In the genomic region with DNA sequence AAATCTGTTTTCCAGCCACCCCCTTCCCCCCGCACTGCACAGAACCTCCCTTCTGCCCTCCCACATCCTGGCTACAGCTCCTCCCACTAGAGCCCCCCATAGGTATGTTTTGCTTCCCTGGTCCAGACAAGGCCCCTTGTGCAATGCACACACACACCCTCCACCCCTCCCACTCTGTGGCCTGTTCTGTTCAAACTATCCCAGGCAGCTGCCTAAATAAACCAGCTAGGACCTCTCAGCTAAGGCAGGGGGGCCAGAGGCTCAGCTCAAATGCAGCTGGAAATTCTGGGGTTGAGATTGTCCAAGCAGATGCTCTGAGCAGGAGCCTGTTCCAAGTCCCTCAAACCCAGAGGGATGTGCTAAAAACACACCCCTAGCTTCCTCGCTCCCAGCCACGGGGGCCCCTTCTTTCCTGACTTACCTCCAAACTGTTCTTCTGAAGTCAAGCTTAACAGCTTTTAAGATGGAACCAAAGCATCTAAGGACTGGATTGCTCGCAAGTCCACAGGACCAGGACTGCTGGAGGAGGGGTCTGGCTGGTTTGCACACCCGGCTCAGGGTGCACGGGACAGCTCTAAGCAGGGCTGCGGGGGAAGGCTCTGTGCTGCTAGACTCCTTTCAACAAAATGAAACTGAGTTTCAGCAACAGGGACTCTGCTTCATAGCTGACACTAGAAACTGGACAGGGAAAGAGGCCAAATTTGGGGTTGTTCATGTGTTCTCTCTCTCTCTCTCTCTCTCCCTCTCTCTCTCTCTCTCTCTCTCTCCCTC, we compare ENCODE assay signal across 8 mouse cellular contexts. TPM values are rescaled to one million over a fixed set of nuclear protein-coding genes. Genes with fewer than 3 reads are reported as not detected.
DNase-seq lines count a peak whose midpoint lies in the region; ATAC-seq and TF ChIP-seq lines count a peak whose summit lies in the region.

No protein-coding gene starts in this region.

- H3K36me3 ChIP-seq in forebrain, embryonic 15.5 days: no peaks in the 10 kb centered on the region
- H3K36me3 ChIP-seq in hindbrain, embryonic 10.5 days: no peaks in the 10 kb centered on the region
- no peaks in the 10 kb centered on the region for H3K36me3 ChIP-seq in liver, embryonic 13.5 days
- H3K36me3 ChIP-seq in stomach, embryonic 16.5 days (ENCODE audit: control insufficient read depth, insufficient read depth, low read length): no peaks in the 10 kb centered on the region

- no peak overlapping the region for H3K9ac ChIP-seq in forebrain, embryonic 15.5 days (replicated peaks)
- H3K9ac ChIP-seq in liver, embryonic 13.5 days: no peak overlapping the region
- H3K9ac ChIP-seq in stomach, embryonic 16.5 days (ENCODE audit: low read length): peak overlapping the region; percentile 74

- DNase-seq in lung, adult 2 months: no peak
- no peak for DNase-seq in lung, postnatal 25 days (ENCODE audit: low spot score)
- DNase-seq in hindbrain, embryonic 10.5 days (ENCODE audit: low spot score): peak; percentile 55
- DNase-seq in liver, embryonic 13.5 days: no peak
- DNase-seq in layer of hippocampus, postnatal 10 days (ENCODE audit: low spot score in 2 of 2): no peak
- DNase-seq in adrenal gland, postnatal 36 days: no peak

- peak overlapping the region; percentile 35; the same call in 1 of the 2 replicates for H3K27ac ChIP-seq in forebrain, embryonic 15.5 days (replicated peaks)
- H3K27ac ChIP-seq in hindbrain, embryonic 10.5 days: peak overlapping the region; percentile 83
- H3K27ac ChIP-seq in liver, embryonic 13.5 days: peak overlapping the region; percentile 40; the same call in 1 of the 2 replicates
- peak overlapping the region; percentile 99 for H3K27ac ChIP-seq in stomach, embryonic 16.5 days (ENCODE audit: low read length)

- TF ChIP-seq POLR2A in lung, adult 2 months (IDR thresholded peaks at IDR 0.05; ENCODE audit: borderline replicate concordance, extremely low read depth, low read depth, low read length): no peak

- WGBS in lung, adult 2 months: 36% methylated on average over 7 of the region's 7 CpGs
- 40% methylated on average over 7 of the region's 7 CpGs for WGBS in forebrain, embryonic 15.5 days
- 45% methylated on average over 7 of the region's 7 CpGs for WGBS in hindbrain, embryonic 10.5 days
- WGBS in liver, embryonic 13.5 days (ENCODE audit: insufficient replicate concordance): 46% methylated on average over 7 of the region's 7 CpGs
- WGBS in stomach, embryonic 16.5 days: 11% methylated on average over 7 of the region's 7 CpGs

- TF ChIP-seq CTCF in lung, adult 2 months (IDR thresholded peaks at IDR 0.05; ENCODE audit: insufficient read depth, low read length): no peak

- H3K9me3 ChIP-seq in forebrain, embryonic 15.5 days: no peaks in the 10 kb centered on the region
- H3K9me3 ChIP-seq in hindbrain, embryonic 10.5 days: no peaks in the 10 kb centered on the region
- no peaks in the 10 kb centered on the region for H3K9me3 ChIP-seq in liver, embryonic 13.5 days (replicated peaks)
- H3K9me3 ChIP-seq in stomach, embryonic 16.5 days (replicated peaks; ENCODE audit: control insufficient read depth, low read length): no peaks in the 10 kb centered on the region

- H3K27me3 ChIP-seq in forebrain, embryonic 15.5 days: no peaks in the 10 kb centered on the region
- no peaks in the 10 kb centered on the region for H3K27me3 ChIP-seq in hindbrain, embryonic 10.5 days (ENCODE audit: insufficient read depth, poor library complexity, severe bottlenecking)
- no peaks in the 10 kb centered on the region; the same call in 1 of the 2 replicates for H3K27me3 ChIP-seq in liver, embryonic 13.5 days
- no peaks in the 10 kb centered on the region for H3K27me3 ChIP-seq in stomach, embryonic 16.5 days (ENCODE audit: control insufficient read depth, insufficient read depth, low read length)

- no peaks in the 10 kb centered on the region for H3K4me1 ChIP-seq in lung, adult 2 months (ENCODE audit: control insufficient read depth, insufficient read depth, low read length)
- peaks cover 23% of the 10 kb centered on the region for H3K4me1 ChIP-seq in forebrain, embryonic 15.5 days
- peaks cover 39% of the 10 kb centered on the region for H3K4me1 ChIP-seq in hindbrain, embryonic 10.5 days (replicated peaks)
- H3K4me1 ChIP-seq in liver, embryonic 13.5 days (replicated peaks): no peaks in the 10 kb centered on the region
- peaks cover 61% of the 10 kb centered on the region for H3K4me1 ChIP-seq in stomach, embryonic 16.5 days (ENCODE audit: control insufficient read depth, insufficient read depth, low read length)

- no peak overlapping the region for H3K4me2 ChIP-seq in forebrain, embryonic 15.5 days (replicated peaks)
- no peak overlapping the region for H3K4me2 ChIP-seq in liver, embryonic 13.5 days
- H3K4me2 ChIP-seq in stomach, embryonic 16.5 days (ENCODE audit: low read depth, low read length): peak overlapping the region; percentile 66

- no peak for ATAC-seq in forebrain, embryonic 15.5 days (replicated peaks)
- no peak for ATAC-seq in liver, embryonic 13.5 days (ENCODE audit: low read depth)
- ATAC-seq in stomach, embryonic 16.5 days (ENCODE audit: insufficient read depth, low FRiP score): peak; percentile 90

- peak overlapping the region; percentile 44 for H3K4me3 ChIP-seq in lung, adult 2 months (replicated peaks; ENCODE audit: extremely low read depth, low read depth, low read length)
- H3K4me3 ChIP-seq in forebrain, embryonic 15.5 days: no peak overlapping the region
- no peak overlapping the region for H3K4me3 ChIP-seq in hindbrain, embryonic 10.5 days
- H3K4me3 ChIP-seq in liver, embryonic 13.5 days (replicated peaks): no peak overlapping the region
- H3K4me3 ChIP-seq in stomach, embryonic 16.5 days (replicated peaks; ENCODE audit: low read length): peak overlapping the region; percentile 45

RNA-seq across cellular contexts. Expression of gene Ccdc33, which starts 40.1 kb away (rescaled TPM):
- 7.8 and 8.5 TPM in 2 replicates for polyA plus RNA-seq in lung, adult 2 months (2012; rRNA removed)
- polyA plus RNA-seq in forebrain, embryonic 15.5 days (2015; fragmentation: Nextera tagmentation; extraction: Ambion mirVana): 0.93 and 1.1 TPM in 2 replicates
- polyA plus RNA-seq in hindbrain, embryonic 10.5 days (2016; fragmentation: Nextera tagmentation; extraction: Ambion mirVana): 0.90 and 0.99 TPM in 2 replicates
- polyA plus RNA-seq in liver, embryonic 13.5 days (2015; fragmentation: Nextera tagmentation; extraction: Ambion mirVana): not detected in 2 replicates
- polyA plus RNA-seq in stomach, embryonic 16.5 days (2015; fragmentation: Nextera tagmentation; extraction: Ambion mirVana): not detected in 2 replicates
- 1 to 10 TPM; 1.0 to 2.0 TPM for total RNA-seq in layer of hippocampus, postnatal 10 days (2021)
- under 1 TPM in 1 of 2 experiments, not detected in 1; 0.99 TPM for total RNA-seq in adrenal gland, postnatal 36 days (2021)

RNA-seq across cellular contexts. Expression of gene Islr, which starts 45.4 kb away (rescaled TPM):
- 62.6 and 74.0 TPM in 2 replicates for polyA plus RNA-seq in lung, adult 2 months (2012; rRNA removed)
- 15.1 and 16.9 TPM in 2 replicates for polyA plus RNA-seq in forebrain, embryonic 15.5 days (2015; fragmentation: Nextera tagmentation; extraction: Ambion mirVana)
- polyA plus RNA-seq in hindbrain, embryonic 10.5 days (2016; fragmentation: Nextera tagmentation; extraction: Ambion mirVana): 9.9 and 14.0 TPM in 2 replicates
- 3.8 and 4.2 TPM in 2 replicates for polyA plus RNA-seq in liver, embryonic 13.5 days (2015; fragmentation: Nextera tagmentation; extraction: Ambion mirVana)
- polyA plus RNA-seq in stomach, embryonic 16.5 days (2015; fragmentation: Nextera tagmentation; extraction: Ambion mirVana): 120 and 128 TPM in 2 replicates
- 10 to 100 TPM; 16.4 to 18.1 TPM for total RNA-seq in layer of hippocampus, postnatal 10 days (2021)
- total RNA-seq in adrenal gland, postnatal 36 days (2021): 10 to 100 TPM; 23.7 to 32.1 TPM

RNA-seq across cellular contexts. Expression of gene Islr2, which starts 45.4 kb away (rescaled TPM):
- polyA plus RNA-seq in lung, adult 2 months (2012; rRNA removed): 0.11 and 0.90 TPM in 2 replicates
- 83.3 and 83.4 TPM in 2 replicates for polyA plus RNA-seq in forebrain, embryonic 15.5 days (2015; fragmentation: Nextera tagmentation; extraction: Ambion mirVana)
- 1.5 and 6.6 TPM in 2 replicates for polyA plus RNA-seq in hindbrain, embryonic 10.5 days (2016; fragmentation: Nextera tagmentation; extraction: Ambion mirVana)
- 0.03 TPM in 1 of 2 replicates, not detected in the other for polyA plus RNA-seq in liver, embryonic 13.5 days (2015; fragmentation: Nextera tagmentation; extraction: Ambion mirVana)
- polyA plus RNA-seq in stomach, embryonic 16.5 days (2015; fragmentation: Nextera tagmentation; extraction: Ambion mirVana): 1.3 TPM in 2 replicates
- total RNA-seq in layer of hippocampus, postnatal 10 days (2021): 100 to 1,000 TPM; 231 to 269 TPM
- 1 to 10 TPM; 2.3 to 3.3 TPM for total RNA-seq in adrenal gland, postnatal 36 days (2021)

Comparison
In these comparisons a context has a peak if more than half of its experiments do, and no peak if none do; other contexts are left out.
1. H3K4me3 ChIP-seq: peak in lung, adult 2 months (single experiment) and stomach, embryonic 16.5 days (single experiment); none in forebrain, embryonic 15.5 days (single experiment), hindbrain, embryonic 10.5 days (single experiment) and liver, embryonic 13.5 days (single experiment).
2. H3K27ac ChIP-seq: peak in every context shown above with its lines; median percentile 99 in stomach, embryonic 16.5 days; 83 in hindbrain, embryonic 10.5 days; 40 in liver, embryonic 13.5 days; 35 in forebrain, embryonic 15.5 days.
3. RNA of gene Islr2, which starts 45.4 kb away (polyA plus RNA-seq): 83.3 to 83.4 TPM in forebrain, embryonic 15.5 days; 1.5 to 6.6 TPM in hindbrain, embryonic 10.5 days, 1.3 TPM in stomach, embryonic 16.5 days, 0.11 to 0.90 TPM in lung, adult 2 months and 0.03 TPM in liver, embryonic 13.5 days; every median in the first group is over 10 times any median in the second.